Mouse (Mus musculus) G1E (cell line): ENCODE results near the gene Gm49388.

ENCODE experiments used
- CTCF ChIP-seq: IDR thresholded peaks from 2 replicates; pipeline ENCODE4 v1.5.1; 2012; ENCODE audit warnings: low read depth, low read length, inconsistent platforms, mixed read lengths
- GATA1 ChIP-seq: IDR thresholded peaks from 2 replicates; pipeline ENCODE4 v1.6.1; 2012; ENCODE audit warnings: borderline replicate concordance, low read length, inconsistent platforms, mixed read lengths
- POLR2AphosphoS5 ChIP-seq: IDR thresholded peaks from 2 replicates; pipeline ENCODE4 v1.6.1; 2012; ENCODE audit warnings: low read depth, low read length, inconsistent platforms; ENCODE audit not compliant: insufficient replicate concordance
- TAL1 ChIP-seq: conservative IDR thresholded peaks from 2 replicates; pipeline ENCODE4 v1.6.1; 2012; ENCODE audit warnings: low read depth, low read length, inconsistent platforms, mixed read lengths

- TF ChIP-seq CTCF (no peak), POLR2AphosphoS5 (no peak), GATA1 (no peak), TAL1 (no peak)
These were observed 39.5 kb upstream of the Gm49388 start for GRCm38 (mm10) chr7:127745652-127746493.
